Mouse (Mus musculus) erythroblast, adult 5-6 weeks (primary cell): ENCODE measurements around the gene Cbx7. TPM values are rescaled to one million over a fixed set of nuclear protein-coding genes. Genes with fewer than 3 reads are reported as not detected.

Source experiments
- ATAC-seq: replicated peaks from 2 replicates; pipeline ENCODE4 v1.8.0; 2016; ENCODE audit warnings: moderate number of reproducible peaks, mild to moderate bottlenecking, moderate TSS enrichment, inconsistent platforms; ENCODE audit not compliant: poor library complexity, low FRiP score, severe bottlenecking
- total RNA-seq, 2 experiments: library from RNA; stranded (forward) in 1 of 2; stranded (reverse) in 1 of 2; fragments of 150-400 nt in 1 of 2; fragments of 200-764, 138-1000 nt in 1 of 2; gene quantifications; 2 replicates each; pipeline versions ENCODE4 v1.2.3 to v1.2.4; 2015 to 2017; ENCODE audit warnings: low replicate concordance in 2 of 2

Gene Cbx7
- total RNA-seq, 2 experiments from 2014 or later = 2.1 to 6.4 TPM

- no peak for ATAC-seq
Measured at GRCm38 (mm10) chr15:80004644-80005340, 33.9 kb upstream of the Cbx7 start.

GRCm38 (mm10) chr15:80003581-80003980, 32.7 kb upstream of the Cbx7 start:
- ATAC-seq = no peak

GRCm38 (mm10) chr15:80001601-80002000, 30.7 kb upstream of the Cbx7 start:
- ATAC-seq = no peak

- ATAC-seq = no peak
Measured at GRCm38 (mm10) chr15:80000694-80001093, 29.8 kb upstream of the Cbx7 start.

GRCm38 (mm10) chr15:79997988-79998387, 27.1 kb upstream of the Cbx7 start:
- ATAC-seq = no peak

- ATAC-seq = no peak
Measured at GRCm38 (mm10) chr15:79996781-79997180, 25.9 kb upstream of the Cbx7 start.

GRCm38 (mm10) chr15:79995552-79995951, 24.6 kb upstream of the Cbx7 start:
- ATAC-seq = no peak

- no peak for ATAC-seq
Measured at GRCm38 (mm10) chr15:79994566-79994965, 23.6 kb upstream of the Cbx7 start.

GRCm38 (mm10) chr15:79986182-79986581, 15.3 kb upstream of the Cbx7 start:
- no peak for ATAC-seq

- ATAC-seq = no peak
Measured at GRCm38 (mm10) chr15:79985471-79985870, 14.6 kb upstream of the Cbx7 start.

GRCm38 (mm10) chr15:79984152-79984551, 13.2 kb upstream of the Cbx7 start:
- no peak for ATAC-seq

GRCm38 (mm10) chr15:79980716-79981115, 9.8 kb upstream of the Cbx7 start:
- no peak for ATAC-seq

- no peak for ATAC-seq
Measured at GRCm38 (mm10) chr15:79972186-79972585, 1.3 kb upstream of the Cbx7 start.

GRCm38 (mm10) chr15:79970491-79970890, 428 bp downstream of the Cbx7 start:
- no peak for ATAC-seq

GRCm38 (mm10) chr15:79967346-79967745, 3.6 kb downstream of the Cbx7 start:
- ATAC-seq = no peak

GRCm38 (mm10) chr15:79964376-79964775, 6.5 kb downstream of the Cbx7 start:
- no peak for ATAC-seq

GRCm38 (mm10) chr15:79962661-79963060, 8.3 kb downstream of the Cbx7 start:
- ATAC-seq = no peak

- no peak for ATAC-seq
Measured at GRCm38 (mm10) chr15:79961366-79961921, 9.5 kb downstream of the Cbx7 start.

- no peak for ATAC-seq
Measured at GRCm38 (mm10) chr15:79958418-79958817, 12.5 kb downstream of the Cbx7 start.

GRCm38 (mm10) chr15:79956559-79956958, 14.4 kb downstream of the Cbx7 start:
- no peak for ATAC-seq

GRCm38 (mm10) chr15:79953470-79953869, 17.4 kb downstream of the Cbx7 start:
- ATAC-seq = no peak
